Mouse (Mus musculus) left cerebral cortex, adult 2 months (tissue): ENCODE results near the gene Cmc1. TPM values are rescaled to one million over a fixed set of nuclear protein-coding genes. Genes with fewer than 3 reads are reported as not detected.

ENCODE experiments used
- DNase-seq, 2 experiments: peaks; one replicate each; pipeline ENCODE4 v3.0.0; 2021 to 2022; ENCODE audit warnings: low spot score in 2 of 2, mixed read lengths in 1 of 2; ENCODE audit errors: extremely low spot score in 1 of 2
- H3K27ac ChIP-seq: fragments of 200-600 bp; 2 replicates; pipeline ENCODE4 v1.8.1; 2022
- H3K4me3 ChIP-seq: fragments of 200-600 bp; 2 replicates; pipeline ENCODE4 v1.8.1; 2022
- CTCF ChIP-seq: fragments of 200-600 bp; IDR thresholded peaks from 2 replicates; pipeline ENCODE4 v1.8.1; 2022; ENCODE audit warnings: antibody characterized with exemption, mild to moderate bottlenecking, moderate library complexity
- intact Hi-C: fragments of 180-260 bp; cut with DNase I; formaldehyde crosslinking; loops from one replicate; pipeline ENCODE4 v1.15.1; 2025
- total RNA-seq, 2 experiments: library from RNA; stranded (reverse); gene quantifications; 2 replicates each; pipeline ENCODE4 v1.2.3; 2021

The Cmc1 gene
- total RNA-seq, 2 experiments from 2014 or later, result 11.1 to 14.9 TPM

GRCm38 (mm10) chr9:118108527-118109011 lies 41.4 kb downstream of the Cmc1 start:
- H3K27ac ChIP-seq, result no peak overlapping the region
- TF ChIP-seq CTCF, result no peak
- intact Hi-C loops, result no loop called here
- no peak for DNase-seq
- H3K4me3 ChIP-seq, result no peak overlapping the region

DNA sequence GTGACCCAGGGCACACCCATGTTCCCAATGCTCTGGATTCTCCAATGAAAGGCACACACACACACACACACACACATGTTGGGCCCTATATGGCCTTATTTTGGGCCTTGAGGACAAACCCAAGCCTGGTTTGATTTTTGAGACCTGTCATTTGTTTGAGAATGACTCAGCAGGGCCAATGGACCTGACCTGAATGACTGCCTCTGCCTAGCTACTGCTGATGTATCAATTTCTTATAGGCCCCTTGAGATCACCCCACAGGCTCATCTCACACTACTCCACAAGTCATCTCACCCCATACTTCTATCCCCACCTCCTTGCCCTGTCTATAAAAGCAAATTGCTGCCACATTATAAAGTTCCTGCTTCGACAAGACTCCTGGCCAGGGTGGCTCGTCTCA lies 48.2 kb downstream of the Cmc1 start:
- Histone ChIP-seq H3K27ac (no peak overlapping the region), H3K4me3 (no peak overlapping the region)
- intact Hi-C loops, result no loop called here
- no peak for DNase-seq
- TF ChIP-seq CTCF, result no peak

DNA sequence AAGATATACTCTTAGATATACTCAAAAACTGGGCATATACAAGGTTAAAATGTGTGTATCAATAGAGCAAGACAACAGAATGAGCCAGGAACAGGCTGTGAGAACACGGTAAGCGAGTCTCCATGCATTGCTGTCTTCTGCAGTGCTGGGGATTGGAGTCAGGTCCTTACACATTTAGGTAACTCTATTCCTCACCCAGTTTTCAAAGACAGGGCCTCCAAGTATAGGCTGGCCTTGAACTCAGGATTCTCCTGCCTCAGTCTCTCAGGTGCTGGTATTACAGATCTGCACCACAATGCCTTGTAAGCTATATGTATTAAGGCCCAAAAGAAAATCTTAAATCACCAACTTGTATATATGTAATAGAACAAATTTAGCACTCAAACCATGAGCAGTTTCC lies 49.5 kb downstream of the Cmc1 start:
- no peak for DNase-seq
- intact Hi-C loops, result no loop called here
- Histone ChIP-seq H3K4me3 (no peak overlapping the region), H3K27ac (no peak overlapping the region)
- no peak for TF ChIP-seq CTCF

DNA sequence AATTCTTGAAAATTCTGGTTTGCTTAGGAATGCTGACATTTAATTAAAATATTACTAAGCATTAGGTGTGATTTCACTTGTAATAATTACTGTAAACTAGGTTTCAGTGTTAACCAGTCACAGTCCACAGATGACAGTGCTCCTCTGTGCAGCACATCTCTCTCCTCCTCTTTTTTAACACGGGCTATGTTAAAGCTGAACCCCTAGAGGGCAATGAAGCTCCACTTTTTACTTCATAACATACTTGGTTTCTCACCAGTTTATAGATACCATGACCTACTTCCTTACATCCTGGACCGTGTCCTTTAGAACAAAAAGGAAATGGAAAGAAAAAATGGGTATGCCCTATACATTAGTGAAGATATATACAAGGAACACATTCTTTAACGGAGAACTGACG lies 50.6 kb downstream of the Cmc1 start:
- H3K4me3 ChIP-seq, result no peak overlapping the region
- H3K27ac ChIP-seq, result no peak overlapping the region
- intact Hi-C loops, result loop anchor here (1.0 kb wide), 2 partner anchors 17 to 390 kb away; no protein-coding TSS in a partner anchor
- TF ChIP-seq CTCF, result peak; percentile 73
- no peak for DNase-seq

- intact Hi-C loops, result no loop called here
- no peak overlapping the region for H3K4me3 ChIP-seq
- no peak overlapping the region for H3K27ac ChIP-seq
- no peak for DNase-seq
- TF ChIP-seq CTCF, result no peak
Observed at GRCm38 (mm10) chr9:118083834-118084233, 66.1 kb downstream of the Cmc1 start.

GRCm38 (mm10) chr9:118082575-118083431 lies 67.2 kb downstream of the Cmc1 start:
- H3K4me3 ChIP-seq, result no peak overlapping the region

DNA sequence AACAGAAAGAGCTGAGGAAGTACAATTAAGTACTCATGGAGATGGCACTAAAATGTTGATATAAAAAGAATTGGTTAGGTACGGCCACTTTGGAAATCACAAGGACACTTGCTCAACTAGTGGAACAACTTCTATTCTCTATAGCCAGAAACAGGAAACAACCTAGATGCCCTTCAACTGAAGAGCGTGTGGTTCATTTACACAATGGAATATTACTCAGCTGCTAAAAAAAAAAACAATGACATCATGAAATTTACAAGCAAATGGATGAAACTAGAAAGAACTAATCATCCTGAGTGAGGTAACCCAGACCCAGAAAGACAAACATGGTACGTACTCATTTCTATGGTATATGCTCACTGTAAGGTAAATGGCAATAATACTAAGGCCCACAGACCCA lies 76.6 kb downstream of the Cmc1 start:
- TF ChIP-seq CTCF, result no peak
- intact Hi-C loops, result no loop called here
- no peak for DNase-seq

More at GRCm38 (mm10) chr9:118082575-118083431, 67.2 kb downstream of the Cmc1 start:
- no peak for TF ChIP-seq CTCF
- no peak overlapping the region for H3K27ac ChIP-seq
- DNase-seq, result no peak
- intact Hi-C loops, result loop anchor here (1.0 kb wide), 1 partner anchor 16 kb away; no protein-coding TSS in a partner anchor

DNA sequence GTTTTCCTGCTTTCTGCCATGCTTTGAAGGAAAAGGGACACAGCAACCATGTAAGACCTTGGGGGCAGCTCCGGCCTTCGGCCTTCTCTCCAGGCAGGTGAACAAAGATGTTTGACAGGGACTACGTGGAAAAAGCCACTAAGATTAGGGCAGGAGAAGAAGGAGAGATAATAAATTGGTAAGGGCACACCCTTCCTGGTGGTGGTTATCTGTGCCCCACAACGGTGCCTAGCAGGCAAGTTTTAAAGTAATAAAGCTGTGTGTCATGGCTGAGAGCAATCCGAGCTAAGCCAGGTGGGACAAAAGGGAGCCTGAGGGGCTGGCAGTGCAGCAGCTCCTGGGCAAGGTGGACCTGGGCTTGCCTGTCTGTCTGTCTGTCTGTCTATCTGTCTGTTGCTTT lies 77.9 kb downstream of the Cmc1 start:
- Histone ChIP-seq H3K4me3 (no peak overlapping the region), H3K27ac (no peak overlapping the region)
- no peak for DNase-seq
- TF ChIP-seq CTCF, result no peak
- intact Hi-C loops, result no loop called here

More for the DNA sequence above, 76.6 kb downstream of the Cmc1 start:
- H3K4me3 ChIP-seq, result no peak overlapping the region
- no peak overlapping the region for H3K27ac ChIP-seq

DNA sequence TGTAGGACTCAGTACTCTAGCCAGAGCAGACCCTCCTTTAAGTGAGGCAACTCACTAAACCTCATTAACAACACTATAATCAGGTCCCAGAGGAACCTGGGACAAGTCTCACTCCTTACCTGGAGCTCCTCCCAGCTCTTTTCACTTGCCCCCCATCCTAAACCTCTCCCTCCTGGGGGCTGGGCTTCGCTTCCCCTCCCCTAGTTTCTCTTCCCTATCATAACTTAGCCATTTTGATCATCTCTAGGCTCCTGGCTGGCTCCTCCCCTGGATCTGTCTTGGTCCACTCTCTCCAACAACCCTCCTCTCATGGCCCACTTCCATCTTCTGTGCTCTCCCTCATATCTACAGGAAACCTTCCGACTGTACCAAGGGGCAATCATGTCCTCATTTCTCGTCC lies 78.6 kb downstream of the Cmc1 start:
- H3K4me3 ChIP-seq, result no peak overlapping the region
- no peak for DNase-seq
- intact Hi-C loops, result no loop called here
- no peak for TF ChIP-seq CTCF
- H3K27ac ChIP-seq, result no peak overlapping the region

DNA sequence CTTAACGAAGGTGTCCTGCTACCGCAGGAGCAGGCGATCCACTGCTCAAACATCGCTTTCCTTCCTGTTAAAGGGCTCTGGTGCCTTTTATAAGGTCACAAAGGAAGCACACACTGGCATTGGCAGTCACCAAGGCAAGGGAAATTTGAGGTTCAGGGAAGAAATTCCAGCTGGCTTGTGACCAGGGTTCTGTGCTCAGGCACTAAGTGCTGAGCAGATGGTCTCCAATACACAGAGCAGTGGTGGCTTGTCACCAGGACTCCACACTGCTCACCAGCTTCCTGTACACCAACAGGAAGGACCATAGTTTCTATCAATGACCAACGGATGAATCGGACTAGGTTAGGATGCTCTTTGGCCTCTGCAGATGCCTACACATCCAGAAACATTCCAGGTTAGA lies 79.5 kb downstream of the Cmc1 start:
- DNase-seq, result no peak
- H3K27ac ChIP-seq, result no peak overlapping the region
- intact Hi-C loops, result no loop called here
- no peak overlapping the region for H3K4me3 ChIP-seq
- TF ChIP-seq CTCF, result no peak

DNA sequence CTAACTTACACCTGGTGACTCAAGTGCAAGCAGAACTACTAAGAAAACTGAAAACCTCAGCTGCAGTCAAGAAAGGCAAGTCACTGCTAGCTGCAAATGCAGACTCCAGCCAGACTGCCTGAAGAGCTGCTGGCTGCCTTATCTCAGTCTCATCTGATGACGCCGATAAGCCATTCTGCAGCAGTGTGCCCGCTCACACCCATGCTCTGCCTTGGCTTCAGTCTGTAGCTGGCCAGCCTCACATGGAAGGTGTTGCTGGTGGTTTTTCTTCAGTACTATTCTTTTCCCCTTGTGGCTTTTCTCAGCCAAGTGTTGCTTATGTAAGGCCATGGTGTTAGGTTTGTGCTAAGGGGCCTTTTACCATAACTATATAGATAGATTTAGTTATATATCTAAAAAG lies 90.9 kb downstream of the Cmc1 start:
- intact Hi-C loops, result no loop called here
- TF ChIP-seq CTCF, result no peak
- H3K4me3 ChIP-seq, result no peak overlapping the region
- no peak overlapping the region for H3K27ac ChIP-seq
- DNase-seq, result no peak

- H3K27ac ChIP-seq, result no peak overlapping the region
- peak; percentile 72 for TF ChIP-seq CTCF
- no peak for DNase-seq
- intact Hi-C loops, result loop anchor here (1.0 kb wide), 1 partner anchor 436 kb away; no protein-coding TSS in a partner anchor
- H3K4me3 ChIP-seq, result no peak overlapping the region
Observed at GRCm38 (mm10) chr9:118053286-118053685, 96.7 kb downstream of the Cmc1 start.
